9 mouse cellular contexts compared by ENCODE assay signal in the genomic region with DNA sequence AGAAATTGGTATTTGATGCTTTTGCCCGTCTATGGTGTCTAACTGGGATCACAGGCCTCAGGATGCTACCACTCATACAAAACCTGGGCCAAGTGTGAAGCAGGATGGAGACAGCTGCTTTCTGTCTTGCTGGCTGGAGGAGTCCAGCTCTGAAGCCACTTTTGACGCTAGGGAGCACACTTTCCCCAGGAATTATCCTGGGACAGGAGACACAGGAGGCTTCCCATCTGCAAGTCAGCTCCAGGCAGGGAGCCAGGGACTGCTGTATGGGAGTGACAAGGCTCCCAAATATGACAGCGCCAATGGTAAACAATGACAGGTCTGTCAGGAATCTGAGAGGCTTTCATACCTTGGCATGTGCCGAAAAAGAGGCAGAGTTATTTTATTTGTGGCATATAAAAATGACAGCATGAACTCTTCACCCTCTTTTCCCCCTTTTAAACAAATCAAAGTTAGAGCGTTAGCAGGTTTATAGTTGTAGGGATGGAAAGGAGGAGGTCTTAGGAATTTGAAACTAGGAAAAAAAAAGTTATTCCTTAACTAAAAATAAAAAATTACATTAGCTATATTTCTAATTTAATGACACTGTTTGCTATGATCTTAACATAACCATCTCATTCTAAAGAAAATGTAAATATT.
DNase-seq lines count a peak whose midpoint lies in the region; ATAC-seq lines count a peak whose summit lies in the region.
"Had no signal": no experiment of that assay in that cellular context is flagged by ENCODE, and none has a peak within 500 bp of the region (broad histone marks: within the 10 kb centered on the region; RNA-seq: fewer than 3 reads in every experiment).

No protein-coding gene starts in this region.

- no peaks in the 10 kb centered on the region for H3K9me3 ChIP-seq in lung, embryonic 15.5 days
- H3K9me3 ChIP-seq: heart, embryonic 13.5 days had no signal

- no peaks in the 10 kb centered on the region for H3K27me3 ChIP-seq in lung, embryonic 15.5 days
- H3K27me3 ChIP-seq: heart, embryonic 13.5 days had no signal

- DNase-seq in adrenal gland, postnatal 14 days = peak; percentile 15
- DNase-seq in adrenal gland, adult 8-10 months = no peak
- peak; percentile 22 to 47 for DNase-seq in cerebellum, postnatal 4 days (ENCODE audit: low spot score in 2 of 2)
- DNase-seq in frontal cortex, postnatal 36 days (ENCODE audit: low spot score in 2 of 2) = peak; percentile 45 to 65
- peak; percentile 12 to 41 for DNase-seq in kidney, postnatal 25 days
- peak; percentile 47 to 58 for DNase-seq in right cerebral cortex, adult 2 months (ENCODE audit: low spot score in 2 of 2)

- no peaks in the 10 kb centered on the region for H3K36me3 ChIP-seq in lung, embryonic 15.5 days
- H3K36me3 ChIP-seq: heart, embryonic 13.5 days had no signal

- H3K27ac ChIP-seq in lung, embryonic 15.5 days = no peak overlapping the region
- H3K27ac ChIP-seq: heart, embryonic 13.5 days had no signal

- no peaks in the 10 kb centered on the region for H3K4me1 ChIP-seq in lung, embryonic 15.5 days
- H3K4me1 ChIP-seq: heart, embryonic 13.5 days had no signal

- ATAC-seq in lung, embryonic 15.5 days (ENCODE audit: borderline replicate concordance, extremely low read depth, low FRiP score, low TSS enrichment) = peak; percentile 89
- no peak for ATAC-seq in erythroid progenitor cell, adult 5-6 weeks (replicated peaks; ENCODE audit: low FRiP score, poor library complexity, severe bottlenecking)

- H3K9ac ChIP-seq in lung, embryonic 15.5 days = no peak overlapping the region
- H3K9ac ChIP-seq: heart, embryonic 13.5 days had no signal

- 5% methylated on average over 5 of the region's 5 CpGs for WGBS in lung, embryonic 15.5 days

- no peak overlapping the region for H3K4me2 ChIP-seq in lung, embryonic 15.5 days
- H3K4me2 ChIP-seq: heart, embryonic 13.5 days had no signal

- H3K4me3 ChIP-seq in lung, embryonic 15.5 days = no peak overlapping the region
- H3K4me3 ChIP-seq: heart, embryonic 13.5 days had no signal
